Mouse (Mus musculus): ENCODE measurements around the gene Adamts4. TPM values are rescaled to one million over a fixed set of nuclear protein-coding genes. Genes with fewer than 3 reads are reported as not detected.

Gene Adamts4
- polyA plus RNA-seq (2012; rRNA removed) = 1.2 and 1.5 TPM in 2 replicates

DNA sequence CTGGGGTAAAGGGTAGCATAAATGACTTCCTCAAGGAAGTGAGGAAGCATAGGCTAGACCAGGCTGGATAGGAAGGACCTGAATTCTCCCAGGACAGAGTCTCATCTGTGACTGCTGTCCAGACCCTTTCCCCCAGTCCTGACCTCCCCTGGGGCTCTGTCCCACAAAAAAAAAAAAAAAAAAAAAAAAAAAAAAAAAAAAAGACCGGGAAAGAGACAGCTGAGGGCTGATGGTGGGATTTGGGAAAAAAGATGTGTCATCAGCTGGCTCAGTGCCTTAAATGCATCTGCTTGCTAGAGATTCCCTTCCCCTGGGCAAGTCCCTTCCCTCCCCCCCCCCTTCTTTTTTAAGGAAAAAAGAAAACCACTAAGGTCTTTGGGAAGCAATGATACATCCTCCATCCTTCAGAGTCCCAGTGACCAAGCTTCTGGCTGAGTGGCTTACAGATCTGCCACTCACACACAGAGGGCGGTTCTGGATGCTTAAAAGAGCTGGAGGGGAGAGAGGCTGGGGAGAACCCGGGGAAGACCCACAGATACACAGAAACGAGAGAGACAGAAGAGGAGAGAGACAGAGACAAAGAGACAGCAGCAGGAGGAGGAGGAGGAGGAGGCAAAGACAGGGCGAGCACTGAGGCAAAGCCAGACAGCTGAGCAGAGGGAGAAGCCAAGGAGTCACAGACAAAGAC lies at the start of gene Adamts4:
TSS of gene Adamts4 (plus strand) at position 509 of the 688 bp plus-strand sequence.
- TF ChIP-seq CTCF (conservative IDR thresholded peaks at IDR 0.05; ENCODE audit: insufficient read depth, insufficient read length, low read depth, low read length) = no peak
- TF ChIP-seq POLR2A (IDR thresholded peaks at IDR 0.05; ENCODE audit: low read depth, low read length) = no peak
- peaks cover 6% of the 10 kb centered on the region; the same call in 1 of the 2 replicates for H3K4me1 ChIP-seq (ENCODE audit: control insufficient read depth, insufficient read depth, low read length)
- peak within 1 kb of the TSS; percentile 24; the same call in 1 of the 2 replicates for H3K4me3 ChIP-seq (ENCODE audit: insufficient read depth, low read depth, low read length)
- no peaks in the 10 kb centered on the region; the same call in 1 of the 2 replicates for H3K36me3 ChIP-seq (ENCODE audit: control insufficient read depth, insufficient read depth, low read length)
- 36% methylated on average over 5 of the region's 5 CpGs for WGBS
- H3K27ac ChIP-seq (ENCODE audit: insufficient read depth, low read depth, low read length) = 0 out of 2 replicates have a peak within 1 kb of the TSS, but pooled peaks have one; percentile 15
- no peak for DNase-seq
- H3K27me3 ChIP-seq (replicated peaks; ENCODE audit: control insufficient read depth, insufficient read depth, low read length) = no peaks in the 10 kb centered on the region

DNA sequence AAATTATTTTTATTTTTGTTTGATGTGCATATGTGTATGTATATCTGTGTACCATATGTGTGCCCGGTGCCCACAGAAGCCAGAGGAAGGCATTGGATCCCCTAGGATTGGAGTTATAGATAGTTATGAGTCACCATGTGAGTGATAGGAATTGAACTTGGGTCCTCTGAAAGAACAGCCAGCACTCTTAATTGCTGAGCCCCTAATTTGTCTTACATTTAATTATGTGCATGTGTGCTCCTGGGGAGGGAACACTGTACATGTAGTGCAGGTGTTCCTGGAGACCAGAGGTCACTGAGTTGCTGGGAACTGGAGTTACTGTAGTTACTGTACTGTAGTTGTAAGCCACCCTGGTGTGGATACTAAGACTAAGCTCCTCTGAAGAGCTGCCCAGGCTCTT lies 49.5 kb upstream of the Adamts4 start:
- Histone ChIP-seq H3K27ac (ENCODE audit: insufficient read depth, low read depth, low read length) (no peak overlapping the region), H3K4me1 (ENCODE audit: control insufficient read depth, insufficient read depth, low read length) (no peaks in the 10 kb centered on the region), H3K4me3 (ENCODE audit: insufficient read depth, low read depth, low read length) (no peak overlapping the region), H3K27me3 (replicated peaks; ENCODE audit: control insufficient read depth, insufficient read depth, low read length) (0 out of 2 replicates have a peak, but pooled peaks cover 2% of the 10 kb centered on the region), H3K36me3 (ENCODE audit: control insufficient read depth, insufficient read depth, low read length) (no peaks in the 10 kb centered on the region)
- WGBS = 95% methylated on average over 1 of the region's 1 CpGs
- no peak for DNase-seq
- TF ChIP-seq CTCF (conservative IDR thresholded peaks at IDR 0.05; ENCODE audit: insufficient read depth, insufficient read length, low read depth, low read length) = no peak
- TF ChIP-seq POLR2A (IDR thresholded peaks at IDR 0.05; ENCODE audit: low read depth, low read length) = no peak

DNA sequence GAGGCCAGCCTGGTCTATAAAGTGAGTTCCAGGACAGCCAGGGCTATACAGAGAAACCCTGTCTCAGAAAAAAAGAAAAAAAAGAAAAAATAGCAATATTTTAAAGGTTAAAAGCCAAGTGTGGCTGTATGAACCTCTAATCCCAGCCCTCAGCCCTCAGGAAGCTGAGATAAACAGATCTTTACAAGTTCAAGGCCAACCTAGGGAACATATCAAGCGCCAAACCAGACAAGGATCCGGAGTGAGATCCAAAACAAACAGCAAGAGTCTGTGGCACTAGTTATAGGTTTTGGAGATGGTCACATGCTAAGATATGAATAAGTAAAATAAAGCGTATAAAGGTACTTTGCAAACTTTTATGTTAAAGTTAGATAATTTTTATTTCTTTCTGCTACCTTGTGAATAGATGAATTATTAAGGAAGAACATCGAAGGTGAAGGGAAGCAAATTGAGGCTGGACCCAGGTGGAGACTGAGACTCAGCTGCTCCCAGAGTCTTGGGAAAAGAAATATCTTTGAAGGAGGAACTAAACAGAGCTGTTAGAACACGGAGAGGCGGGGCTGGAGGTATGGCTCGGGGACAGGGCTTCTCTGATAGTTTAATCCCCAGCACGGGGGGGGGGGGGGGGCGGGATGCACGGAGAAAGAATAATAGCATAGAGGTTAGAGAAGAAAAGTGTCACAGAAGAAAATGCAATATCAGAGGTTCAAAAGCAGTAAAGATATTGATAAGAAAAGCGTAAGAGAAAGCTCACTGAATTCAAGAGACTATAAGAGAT lies 46.6 kb upstream of the Adamts4 start:
- H3K4me1 ChIP-seq (ENCODE audit: control insufficient read depth, insufficient read depth, low read length) = no peaks in the 10 kb centered on the region
- 64% methylated on average over 11 of the region's 11 CpGs for WGBS
- H3K36me3 ChIP-seq (ENCODE audit: control insufficient read depth, insufficient read depth, low read length) = no peaks in the 10 kb centered on the region
- no peaks in the 10 kb centered on the region for H3K27me3 ChIP-seq (replicated peaks; ENCODE audit: control insufficient read depth, insufficient read depth, low read length)
- no peak for DNase-seq
- no peak overlapping the region for H3K4me3 ChIP-seq (ENCODE audit: insufficient read depth, low read depth, low read length)
- TF ChIP-seq CTCF (conservative IDR thresholded peaks at IDR 0.05; ENCODE audit: insufficient read depth, insufficient read length, low read depth, low read length) (no peak), POLR2A (IDR thresholded peaks at IDR 0.05; ENCODE audit: low read depth, low read length) (no peak)
- no peak overlapping the region for H3K27ac ChIP-seq (ENCODE audit: insufficient read depth, low read depth, low read length)

DNA sequence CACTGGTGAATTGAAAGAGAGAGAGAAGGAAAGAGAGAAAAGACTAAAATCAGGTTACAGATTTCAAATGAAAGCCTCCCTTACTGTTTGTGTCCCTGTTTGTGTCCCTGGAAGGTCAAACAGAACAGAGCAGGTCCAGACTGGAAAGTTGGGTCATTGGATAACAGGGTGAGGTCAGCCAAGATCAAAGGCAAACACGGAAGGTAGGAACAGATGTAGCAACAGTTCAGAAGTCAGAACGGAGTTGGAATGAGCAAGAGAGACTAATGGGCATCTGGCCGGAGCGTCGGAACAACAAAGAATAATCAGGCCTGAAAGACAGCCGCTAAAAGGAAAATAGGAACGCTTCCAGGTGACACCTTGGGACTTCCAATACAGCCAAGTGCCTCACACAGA lies 46.0 kb upstream of the Adamts4 start:
- no peaks in the 10 kb centered on the region for H3K4me1 ChIP-seq (ENCODE audit: control insufficient read depth, insufficient read depth, low read length)
- peak; percentile 52 for DNase-seq
- 35% methylated on average over 7 of the region's 7 CpGs for WGBS
- no peaks in the 10 kb centered on the region for H3K27me3 ChIP-seq (replicated peaks; ENCODE audit: control insufficient read depth, insufficient read depth, low read length)
- H3K27ac ChIP-seq (ENCODE audit: insufficient read depth, low read depth, low read length) = no peak overlapping the region
- H3K4me3 ChIP-seq (ENCODE audit: insufficient read depth, low read depth, low read length) = no peak overlapping the region
- TF ChIP-seq CTCF (conservative IDR thresholded peaks at IDR 0.05; ENCODE audit: insufficient read depth, insufficient read length, low read depth, low read length) (no peak), POLR2A (IDR thresholded peaks at IDR 0.05; ENCODE audit: low read depth, low read length) (no peak)
- H3K36me3 ChIP-seq (ENCODE audit: control insufficient read depth, insufficient read depth, low read length) = no peaks in the 10 kb centered on the region

DNA sequence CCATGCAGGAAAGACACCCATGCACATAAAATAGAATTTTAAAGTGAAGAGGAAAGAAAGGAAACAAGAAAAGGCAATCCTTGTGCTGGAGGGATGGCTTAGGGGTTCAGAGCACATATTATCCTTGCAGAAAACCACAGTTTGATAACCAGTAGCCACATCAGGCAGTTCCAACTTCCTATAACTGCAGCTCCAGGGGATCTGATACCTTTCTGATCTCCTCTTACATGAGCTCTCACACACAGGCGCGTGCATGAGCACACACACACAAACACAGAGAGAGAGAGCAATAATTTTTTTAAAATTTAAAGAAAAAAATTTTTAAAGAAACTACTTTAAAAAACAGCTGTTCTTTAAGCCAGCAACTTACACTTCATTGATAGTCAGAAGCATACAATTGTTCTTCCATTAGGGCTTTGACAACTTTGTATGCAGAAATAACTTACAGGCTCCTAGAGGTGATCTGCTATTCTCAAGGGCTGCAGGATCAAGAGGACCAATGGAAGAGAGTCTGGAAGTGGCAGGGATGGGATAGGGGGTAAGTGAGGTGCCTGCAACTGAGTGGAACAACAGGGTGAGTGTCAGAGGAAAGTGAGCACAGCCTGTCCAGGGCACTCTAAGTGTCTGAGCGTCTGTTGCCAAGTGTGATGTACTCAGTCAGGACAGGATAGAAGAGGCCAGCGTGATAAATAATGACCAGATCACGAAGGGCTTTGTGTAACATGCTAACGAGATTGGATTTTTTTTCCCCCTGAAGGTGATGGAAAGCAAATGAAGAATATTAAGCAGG lies 44.3 kb upstream of the Adamts4 start:
- Histone ChIP-seq H3K27ac (ENCODE audit: insufficient read depth, low read depth, low read length) (no peak overlapping the region), H3K27me3 (replicated peaks; ENCODE audit: control insufficient read depth, insufficient read depth, low read length) (no peaks in the 10 kb centered on the region), H3K4me1 (ENCODE audit: control insufficient read depth, insufficient read depth, low read length) (no peaks in the 10 kb centered on the region), H3K36me3 (ENCODE audit: control insufficient read depth, insufficient read depth, low read length) (no peaks in the 10 kb centered on the region), H3K4me3 (ENCODE audit: insufficient read depth, low read depth, low read length) (no peak overlapping the region)
- no peak for TF ChIP-seq CTCF (conservative IDR thresholded peaks at IDR 0.05; ENCODE audit: insufficient read depth, insufficient read length, low read depth, low read length)
- no peak for TF ChIP-seq POLR2A (IDR thresholded peaks at IDR 0.05; ENCODE audit: low read depth, low read length)
- WGBS = 74% methylated on average over 6 of the region's 6 CpGs
- no peak for DNase-seq

DNA sequence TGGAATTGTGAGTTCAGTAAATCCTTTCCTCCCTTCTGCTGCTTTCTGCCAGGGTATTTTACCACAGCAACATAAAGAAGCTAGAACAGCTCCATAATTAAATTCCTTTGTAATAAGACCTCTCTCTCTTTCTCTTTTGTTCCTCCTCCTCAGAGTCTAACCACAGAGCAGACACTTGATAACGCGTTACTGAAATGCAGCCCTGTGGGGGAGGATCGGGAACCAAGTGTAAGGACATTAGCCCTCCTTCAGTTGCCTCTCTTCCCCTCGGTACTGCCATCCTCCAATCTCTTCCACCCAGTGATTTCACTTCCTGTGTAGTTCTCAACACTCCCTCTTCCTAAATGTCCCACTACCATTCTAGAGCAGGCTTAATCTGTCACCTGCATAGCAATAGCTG lies 40.8 kb upstream of the Adamts4 start:
- Histone ChIP-seq H3K27me3 (replicated peaks; ENCODE audit: control insufficient read depth, insufficient read depth, low read length) (no peaks in the 10 kb centered on the region), H3K36me3 (ENCODE audit: control insufficient read depth, insufficient read depth, low read length) (no peaks in the 10 kb centered on the region), H3K4me1 (ENCODE audit: control insufficient read depth, insufficient read depth, low read length) (no peaks in the 10 kb centered on the region), H3K27ac (ENCODE audit: insufficient read depth, low read depth, low read length) (no peak overlapping the region), H3K4me3 (ENCODE audit: insufficient read depth, low read depth, low read length) (no peak overlapping the region)
- TF ChIP-seq POLR2A (IDR thresholded peaks at IDR 0.05; ENCODE audit: low read depth, low read length) = no peak
- TF ChIP-seq CTCF (conservative IDR thresholded peaks at IDR 0.05; ENCODE audit: insufficient read depth, insufficient read length, low read depth, low read length) = no peak
- DNase-seq = no peak
- 30% methylated on average over 4 of the region's 4 CpGs for WGBS

Measured in kidney, adult 2 months (tissue).